Mouse (Mus musculus) fat pad, adult 2 months (tissue): ENCODE results near the gene Mctp1.
"Not testable (repeated sequence)": the region's sequence is repeated elsewhere in the genome, so short reads cannot be mapped to it uniquely, and the experiment has no call there.

Experiments used
- DNase-seq: peaks from one replicate; pipeline ENCODE4 v3.0.0-alpha.2; 2011; ENCODE audit warnings: low read depth, low spot score; ENCODE audit errors: extremely low read depth

The Mctp1 gene

GRCm38 (mm10) chr13:76481601-76482000 is 97.3 kb downstream of the Mctp1 start:
- DNase-seq = no peak

DNA sequence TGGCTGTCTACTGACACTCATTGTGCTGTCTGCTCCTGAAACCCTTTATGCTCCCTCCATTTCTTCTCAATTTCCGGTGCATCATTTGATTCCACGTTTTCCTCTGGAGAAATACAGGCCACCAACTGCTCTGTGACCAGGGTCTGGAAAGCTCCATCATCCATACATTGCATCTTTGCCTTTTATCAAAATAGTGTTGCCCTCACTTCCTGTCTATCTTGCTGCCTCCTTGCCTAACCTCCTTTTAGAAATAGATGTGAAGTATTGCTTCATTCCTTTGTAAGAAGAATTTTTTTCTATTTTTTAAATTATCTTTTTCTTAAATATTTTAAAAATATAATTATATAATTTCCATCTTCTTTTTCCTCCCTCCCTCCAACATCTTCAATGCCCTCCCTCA is 98.7 kb downstream of the Mctp1 start:
- DNase-seq = no peak

DNA sequence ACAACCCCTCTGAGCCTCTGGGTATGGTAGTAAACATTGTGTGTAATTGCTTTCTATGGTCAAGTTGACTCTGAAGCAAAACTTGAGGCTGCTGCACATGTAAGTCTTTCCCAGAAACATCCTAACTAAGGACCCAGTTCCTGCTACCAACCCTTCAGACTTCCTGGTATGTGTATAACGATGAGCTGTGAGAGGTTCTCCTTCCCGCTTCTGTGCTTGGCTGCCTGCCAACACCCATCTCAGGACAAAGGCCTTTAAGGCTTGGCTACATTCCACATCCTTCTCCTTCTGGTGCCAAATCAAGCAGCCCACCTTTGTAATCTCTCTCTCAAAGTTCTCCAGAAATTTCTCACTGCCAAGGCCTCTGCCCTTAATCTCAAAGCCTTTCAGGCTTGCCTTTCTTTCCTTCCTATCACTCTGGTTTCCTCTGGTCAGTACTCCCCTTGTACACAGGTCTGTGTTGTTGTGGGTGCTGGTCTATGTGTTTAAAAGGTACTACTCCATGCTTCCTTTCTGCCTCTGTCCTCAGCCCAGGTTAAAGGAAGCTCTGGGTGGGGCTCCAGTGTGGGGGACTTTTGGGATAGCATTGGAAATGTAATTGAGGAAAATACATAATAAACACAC is 99.9 kb downstream of the Mctp1 start:
- no peak for DNase-seq

GRCm38 (mm10) chr13:76515896-76516295 is 131.6 kb downstream of the Mctp1 start:
- no peak for DNase-seq

GRCm38 (mm10) chr13:76523170-76523569 is 138.8 kb downstream of the Mctp1 start:
- no peak for DNase-seq

GRCm38 (mm10) chr13:76527326-76527725 is 143.0 kb downstream of the Mctp1 start:
- DNase-seq = no peak

- DNase-seq = no peak
Measured at GRCm38 (mm10) chr13:76527751-76528150, 143.4 kb downstream of the Mctp1 start.

- DNase-seq = no peak
Measured at GRCm38 (mm10) chr13:76529915-76530314, 145.6 kb downstream of the Mctp1 start.

- no peak for DNase-seq
Measured at GRCm38 (mm10) chr13:76530867-76531504, 146.7 kb downstream of the Mctp1 start.

DNA sequence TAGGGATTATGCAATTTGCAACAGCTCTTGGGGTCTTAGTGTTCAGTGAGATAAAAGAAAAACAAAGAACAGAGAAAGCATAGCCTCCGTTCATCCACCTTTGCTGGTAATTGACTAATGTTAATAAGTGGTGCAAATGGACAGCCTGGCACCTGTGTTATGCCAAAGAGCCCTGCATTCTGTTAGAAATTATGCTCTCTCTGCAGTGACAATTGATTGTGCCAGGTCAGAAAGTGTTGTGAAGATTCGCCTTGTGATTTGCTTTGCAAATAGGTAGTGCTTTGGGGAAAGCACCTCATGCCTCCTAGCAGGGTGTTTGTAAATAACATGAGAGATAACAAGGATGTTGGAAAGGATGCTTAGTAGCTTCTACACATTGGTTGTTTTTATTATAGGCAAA is 163.5 kb downstream of the Mctp1 start:
- no peak for DNase-seq

DNA sequence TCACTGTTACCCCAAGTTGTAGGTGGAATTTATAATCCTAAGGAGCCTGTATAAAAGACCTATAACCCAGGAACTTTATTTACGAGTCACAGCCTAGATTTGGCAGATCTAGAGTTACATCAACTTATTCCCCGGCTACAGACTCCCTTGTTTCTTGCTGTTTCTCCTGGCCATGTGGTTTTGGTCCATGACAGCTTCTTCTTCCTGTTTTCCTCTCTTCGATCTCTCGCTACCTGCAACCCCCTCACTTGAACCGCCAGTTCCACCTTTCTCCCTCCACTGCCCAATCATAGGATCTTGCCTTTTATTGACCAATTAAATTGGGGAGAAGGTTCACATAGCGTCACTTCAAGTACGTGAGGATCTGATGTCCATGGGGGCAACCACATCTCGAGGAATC is 176.6 kb downstream of the Mctp1 start:
- DNase-seq = no peak

DNA sequence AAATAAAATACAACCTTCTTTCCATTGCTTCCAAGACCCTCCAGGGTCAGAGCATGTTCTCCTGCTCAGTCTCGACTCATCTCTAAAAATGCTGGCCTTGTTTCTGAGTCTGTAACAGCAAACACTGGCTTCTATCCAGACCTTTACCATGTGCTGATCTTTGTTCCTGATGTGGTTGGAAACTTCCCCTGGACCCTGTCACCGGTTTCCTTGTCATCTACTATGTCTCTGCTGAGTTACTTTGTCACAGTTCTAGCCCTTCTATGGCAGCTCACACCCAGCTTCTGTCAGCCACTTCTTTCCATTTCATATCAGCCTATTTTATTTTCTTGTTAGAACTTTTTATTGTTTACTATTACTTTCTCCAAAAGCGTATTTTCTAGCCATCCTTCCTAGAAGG is 177.3 kb downstream of the Mctp1 start:
- DNase-seq = no peak

- no peak for DNase-seq
Measured at GRCm38 (mm10) chr13:76564061-76564460, 179.7 kb downstream of the Mctp1 start.

GRCm38 (mm10) chr13:76566024-76566423 is 181.7 kb downstream of the Mctp1 start:
- DNase-seq = no peak

- DNase-seq = no peak
Measured at GRCm38 (mm10) chr13:76567448-76567847, 183.1 kb downstream of the Mctp1 start.

DNA sequence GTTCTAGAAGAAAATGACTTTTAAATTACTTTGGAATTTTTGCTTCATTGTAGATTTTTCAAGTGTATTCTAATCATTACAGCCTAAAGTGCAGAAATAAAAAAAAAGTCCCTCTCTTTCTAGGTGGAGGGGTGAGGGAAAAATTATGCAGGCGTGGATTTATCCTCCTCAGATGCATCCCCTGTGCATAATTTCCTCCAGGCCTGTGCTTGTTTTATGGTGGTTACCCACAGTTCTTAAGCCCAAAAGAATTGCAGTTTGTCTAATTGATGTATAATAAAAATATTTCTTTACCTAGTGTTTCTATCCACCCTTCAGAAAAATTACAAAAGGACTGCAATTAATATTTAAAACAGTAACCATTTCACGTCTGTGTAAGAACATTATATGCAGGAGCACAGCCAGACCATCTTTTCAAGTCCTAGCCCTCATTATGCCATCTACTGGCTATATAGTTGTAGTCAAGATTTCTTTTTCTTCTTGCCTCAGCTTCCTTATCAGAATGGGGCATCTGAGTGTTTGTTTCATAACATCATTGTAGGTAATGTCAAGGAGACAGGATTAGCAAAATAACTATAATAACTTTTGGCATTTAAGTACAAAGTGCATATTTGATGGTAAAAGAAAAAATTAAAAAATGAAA is 184.4 kb downstream of the Mctp1 start:
- no peak for DNase-seq

DNA sequence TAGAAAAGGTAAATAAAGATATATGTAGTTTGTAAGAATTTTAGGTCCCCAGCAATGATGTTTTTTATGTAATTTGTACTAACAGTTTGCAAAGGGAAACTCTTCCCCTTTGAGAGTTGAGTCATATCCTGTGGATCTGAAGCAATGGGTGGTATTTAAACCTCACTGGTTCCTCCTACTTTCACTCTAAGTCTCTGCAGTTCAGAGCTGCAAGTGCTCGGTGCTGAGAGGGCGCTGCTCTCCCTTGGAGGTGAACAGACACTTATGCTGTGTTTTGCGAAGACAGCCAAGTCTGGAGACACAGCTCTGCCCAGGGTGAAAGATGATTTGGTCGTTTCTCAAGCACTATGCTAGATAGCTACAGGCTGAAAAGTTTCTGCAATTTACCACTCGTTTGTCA is 195.1 kb downstream of the Mctp1 start:
- no peak for DNase-seq

DNA sequence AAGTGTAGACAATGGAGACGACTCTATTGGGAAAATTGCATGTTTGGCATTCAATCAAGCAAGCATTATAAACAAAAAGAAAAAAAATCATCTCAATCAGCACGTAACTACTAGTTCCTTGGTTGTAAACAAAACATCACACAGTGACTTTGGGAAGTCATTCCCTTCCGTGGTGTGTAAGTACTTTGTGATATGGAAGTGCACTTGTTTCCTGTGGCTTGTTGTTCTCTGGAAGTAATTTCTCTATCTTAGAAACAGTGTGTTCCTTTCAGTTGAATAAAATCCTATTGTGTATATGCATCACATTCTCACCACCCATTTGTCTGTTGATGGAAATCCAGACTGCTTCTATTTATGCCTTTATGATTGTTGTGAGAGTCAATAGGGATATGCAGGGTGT is 201.1 kb downstream of the Mctp1 start:
- no peak for DNase-seq

- DNase-seq = not testable (repeated sequence)
Measured at GRCm38 (mm10) chr13:76590709-76591108, 206.4 kb downstream of the Mctp1 start.

GRCm38 (mm10) chr13:76591189-76591588 is 206.9 kb downstream of the Mctp1 start:
- DNase-seq = no peak

- DNase-seq = no peak
Measured at GRCm38 (mm10) chr13:76591692-76592091, 207.4 kb downstream of the Mctp1 start.

- no peak for DNase-seq
Measured at GRCm38 (mm10) chr13:76592908-76593307, 208.6 kb downstream of the Mctp1 start.
